Mouse (Mus musculus) hindbrain, embryonic 13.5 days (tissue): Measurements from ENCODE around the gene Adam11. TPM values are rescaled to one million over a fixed set of nuclear protein-coding genes. Genes with fewer than 3 reads are reported as not detected.
"Not testable (repeated sequence)": the region's sequence is repeated elsewhere in the genome, so short reads cannot be mapped to it uniquely, and the experiment has no call there.

Experiments
- ATAC-seq: fragments of 200-750 bp; cut with Nextera tagmentation; 2 replicates; pipeline ENCODE4 v1.8.0; 2017; ENCODE audit warnings: moderate TSS enrichment; ENCODE audit not compliant: low FRiP score
- H3K27ac ChIP-seq: fragments of 300-500 bp; sonication (generic); 2 replicates; pipeline ENCODE4 v1.5.1; 2015; ENCODE audit warnings: inconsistent platforms, mild to moderate bottlenecking, moderate library complexity
- H3K27me3 ChIP-seq: fragments of 300-500 bp; sonication (generic); 2 replicates; pipeline ENCODE4 v1.6.1; 2015; ENCODE audit warnings: mild to moderate bottlenecking, inconsistent platforms
- H3K36me3 ChIP-seq: fragments of 300-500 bp; sonication (generic); 2 replicates; pipeline ENCODE4 v1.6.1; 2015; ENCODE audit warnings: mild to moderate bottlenecking, inconsistent platforms
- H3K4me1 ChIP-seq: fragments of 300-500 bp; sonication (generic); replicated peaks from 2 replicates; pipeline ENCODE4 v1.6.1; 2015; ENCODE audit warnings: inconsistent platforms
- H3K4me2 ChIP-seq: fragments of 300-500 bp; sonication (generic); 2 replicates; pipeline ENCODE4 v1.6.1; 2015; ENCODE audit warnings: inconsistent platforms, mild to moderate bottlenecking, moderate library complexity
- H3K4me3 ChIP-seq: fragments of 300-500 bp; sonication (generic); 2 replicates; pipeline ENCODE4 v1.5.1; 2015; ENCODE audit warnings: mild to moderate bottlenecking, inconsistent platforms
- H3K9ac ChIP-seq: fragments of 300-500 bp; sonication (generic); 2 replicates; pipeline ENCODE4 v1.6.1; 2015; ENCODE audit warnings: mild to moderate bottlenecking, inconsistent platforms
- H3K9me3 ChIP-seq: fragments of 300-500 bp; sonication (generic); 2 replicates; pipeline ENCODE4 v1.6.1; 2016; ENCODE audit warnings: inconsistent platforms
- WGBS: fragments of 180-500 bp; shearing (Covaris S2); methylation state at CpG from one replicate; pipeline ENCODE4 v1.1.7; 2015; 5-methylcytosine and 5-hydroxymethylcytosine counted together
- polyA plus RNA-seq: library from polyadenylated mRNA; unstranded; fragments of >200 nt; fragmentation: Nextera tagmentation; extraction: Ambion mirVana; gene quantifications from 2 replicates; pipeline ENCODE4 v1.2.1, GENCODE M21; 2015

Gene Adam11
- 27.6 and 35.7 TPM in 2 replicates for polyA plus RNA-seq

GRCm38 (mm10) chr11:102761309-102762210, at the start of gene Adam11:
Adam11 (plus strand) TSS chr11:102761439.
- peak; percentile 55 for ATAC-seq
- Histone ChIP-seq H3K4me1 (peaks cover 26% of the 10 kb centered on the region), H3K9me3 (no peaks in the 10 kb centered on the region), H3K27me3 (peaks cover 6% of the 10 kb centered on the region; the same call in 1 of the 2 replicates), H3K4me2 (peak within 1 kb of the TSS; percentile 92), H3K4me3 (peak within 1 kb of the TSS; percentile 70), H3K27ac (peak within 1 kb of the TSS; percentile 83), H3K9ac (peak within 1 kb of the TSS; percentile 95), H3K36me3 (no peaks in the 10 kb centered on the region)
- 0% methylated on average over 36 of the region's 76 CpGs for WGBS

GRCm38 (mm10) chr11:102712411-102712810, 48.8 kb upstream of the Adam11 start:
- no peak overlapping the region for H3K4me3 ChIP-seq
- no peaks in the 10 kb centered on the region for H3K36me3 ChIP-seq
- H3K27me3 ChIP-seq: 0 out of 2 replicates have a peak, but pooled peaks cover 3% of the 10 kb centered on the region
- no peaks in the 10 kb centered on the region for H3K4me1 ChIP-seq
- no peaks in the 10 kb centered on the region; the same call in 1 of the 2 replicates for H3K9me3 ChIP-seq
- no peak overlapping the region for H3K27ac ChIP-seq
- no peak for ATAC-seq
- WGBS: 94% methylated on average over 4 of the region's 4 CpGs
- no peak overlapping the region for H3K9ac ChIP-seq
- no peak overlapping the region for H3K4me2 ChIP-seq

- not testable (repeated sequence) for H3K4me3 ChIP-seq, H3K27me3 ChIP-seq, H3K4me1 ChIP-seq, ATAC-seq, H3K36me3 ChIP-seq, H3K4me2 ChIP-seq, H3K9me3 ChIP-seq, H3K9ac ChIP-seq, H3K27ac ChIP-seq
- 83% methylated on average over 2 of the region's 2 CpGs for WGBS
Measured at GRCm38 (mm10) chr11:102714578-102714977, 46.7 kb upstream of the Adam11 start.

GRCm38 (mm10) chr11:102716135-102716534, 45.1 kb upstream of the Adam11 start:
- no peak for ATAC-seq

GRCm38 (mm10) chr11:102725574-102725973, 35.7 kb upstream of the Adam11 start:
- 43% methylated on average over 3 of the region's 3 CpGs for WGBS
- ATAC-seq: no peak
- no peak overlapping the region for H3K4me2 ChIP-seq
- peaks cover 3% of the 10 kb centered on the region; the same call in 1 of the 2 replicates for H3K27me3 ChIP-seq
- H3K4me3 ChIP-seq: no peak overlapping the region
- H3K36me3 ChIP-seq: no peaks in the 10 kb centered on the region
- H3K9me3 ChIP-seq: no peaks in the 10 kb centered on the region
- no peak overlapping the region for H3K9ac ChIP-seq
- no peak overlapping the region for H3K27ac ChIP-seq
- H3K4me1 ChIP-seq: no peaks in the 10 kb centered on the region

More at GRCm38 (mm10) chr11:102716135-102716534, 45.1 kb upstream of the Adam11 start:
- no peaks in the 10 kb centered on the region for H3K36me3 ChIP-seq
- no peak overlapping the region for H3K9ac ChIP-seq
- no peak overlapping the region for H3K27ac ChIP-seq
- H3K27me3 ChIP-seq: no peaks in the 10 kb centered on the region
- no peak overlapping the region for H3K4me2 ChIP-seq
- H3K9me3 ChIP-seq: no peaks in the 10 kb centered on the region; the same call in 1 of the 2 replicates
- H3K4me3 ChIP-seq: no peak overlapping the region
- H3K4me1 ChIP-seq: no peaks in the 10 kb centered on the region
- WGBS: 77% methylated on average over 7 of the region's 7 CpGs

GRCm38 (mm10) chr11:102728614-102729013, 32.6 kb upstream of the Adam11 start:
- ATAC-seq: no peak
- Histone ChIP-seq H3K4me1 (no peaks in the 10 kb centered on the region), H3K36me3 (no peaks in the 10 kb centered on the region), H3K4me3 (no peak overlapping the region), H3K9me3 (no peaks in the 10 kb centered on the region), H3K27ac (no peak overlapping the region), H3K9ac (no peak overlapping the region), H3K4me2 (no peak overlapping the region), H3K27me3 (peaks cover 2% of the 10 kb centered on the region; the same call in 1 of the 2 replicates)
- WGBS: 33% methylated on average over 7 of the region's 7 CpGs

GRCm38 (mm10) chr11:102729835-102730234, 31.4 kb upstream of the Adam11 start:
- no peaks in the 10 kb centered on the region for H3K36me3 ChIP-seq
- H3K27ac ChIP-seq: no peak overlapping the region
- H3K27me3 ChIP-seq: no peaks in the 10 kb centered on the region
- no peaks in the 10 kb centered on the region for H3K9me3 ChIP-seq
- H3K9ac ChIP-seq: no peak overlapping the region
- no peak overlapping the region for H3K4me3 ChIP-seq
- WGBS: 89% methylated on average over 3 of the region's 3 CpGs
- H3K4me2 ChIP-seq: no peak overlapping the region
- H3K4me1 ChIP-seq: no peaks in the 10 kb centered on the region
- ATAC-seq: no peak

GRCm38 (mm10) chr11:102731366-102731765, 29.9 kb upstream of the Adam11 start:
- Histone ChIP-seq H3K27ac (no peak overlapping the region), H3K4me3 (no peak overlapping the region), H3K9me3 (no peaks in the 10 kb centered on the region), H3K4me2 (no peak overlapping the region), H3K36me3 (no peaks in the 10 kb centered on the region), H3K27me3 (no peaks in the 10 kb centered on the region), H3K4me1 (no peaks in the 10 kb centered on the region), H3K9ac (no peak overlapping the region)
- no peak for ATAC-seq
- 85% methylated on average over 6 of the region's 6 CpGs for WGBS

- Histone ChIP-seq H3K27me3 (peaks cover 1% of the 10 kb centered on the region; the same call in 1 of the 2 replicates), H3K4me2 (no peak overlapping the region), H3K9me3 (no peaks in the 10 kb centered on the region), H3K36me3 (no peaks in the 10 kb centered on the region), H3K4me1 (no peaks in the 10 kb centered on the region), H3K27ac (no peak overlapping the region), H3K9ac (no peak overlapping the region), H3K4me3 (no peak overlapping the region)
- WGBS: 76% methylated on average over 5 of the region's 5 CpGs
- ATAC-seq: no peak
Measured at GRCm38 (mm10) chr11:102733146-102733545, 28.1 kb upstream of the Adam11 start.

- Histone ChIP-seq H3K27me3 (peaks cover 10% of the 10 kb centered on the region; the same call in 1 of the 2 replicates), H3K9me3 (no peaks in the 10 kb centered on the region), H3K4me2 (no peak overlapping the region), H3K4me3 (no peak overlapping the region), H3K9ac (no peak overlapping the region), H3K36me3 (no peaks in the 10 kb centered on the region), H3K4me1 (peaks cover 12% of the 10 kb centered on the region), H3K27ac (no peak overlapping the region)
- 94% methylated on average over 6 of the region's 6 CpGs for WGBS
- ATAC-seq: no peak
Measured at GRCm38 (mm10) chr11:102734961-102735360, 26.3 kb upstream of the Adam11 start.

- Histone ChIP-seq H3K4me1 (peaks cover 26% of the 10 kb centered on the region), H3K4me2 (no peak overlapping the region), H3K9me3 (no peaks in the 10 kb centered on the region), H3K27ac (no peak overlapping the region), H3K4me3 (no peak overlapping the region), H3K36me3 (no peaks in the 10 kb centered on the region), H3K27me3 (peaks cover 22% of the 10 kb centered on the region; the same call in 1 of the 2 replicates), H3K9ac (no peak overlapping the region)
- 78% methylated on average over 3 of the region's 3 CpGs for whole genome bisulfite sequencing
- ATAC-seq: no peak
Measured at GRCm38 (mm10) chr11:102738046-102738445, 23.2 kb upstream of the Adam11 start.

- H3K4me2 ChIP-seq: peak overlapping the region; percentile 65
- no peaks in the 10 kb centered on the region for H3K9me3 ChIP-seq
- peaks cover 26% of the 10 kb centered on the region for H3K4me1 ChIP-seq
- 5% methylated on average over 20 of the region's 20 CpGs for WGBS
- H3K27me3 ChIP-seq: peaks cover 22% of the 10 kb centered on the region; the same call in 1 of the 2 replicates
- H3K9ac ChIP-seq: peak overlapping the region; percentile 70
- H3K36me3 ChIP-seq: no peaks in the 10 kb centered on the region
- peak; percentile 93 for ATAC-seq
- peak overlapping the region; percentile 34 for H3K4me3 ChIP-seq
- peak overlapping the region; percentile 81 for H3K27ac ChIP-seq
Measured at GRCm38 (mm10) chr11:102739278-102739966, 21.8 kb upstream of the Adam11 start.
